Mouse (Mus musculus) kidney, adult 11 months (tissue): ENCODE measurements around the gene Mto1.

Experiments
- DNase-seq: peaks from one replicate; pipeline ENCODE4 v3.0.0; 2022

Mto1 gene

DNA sequence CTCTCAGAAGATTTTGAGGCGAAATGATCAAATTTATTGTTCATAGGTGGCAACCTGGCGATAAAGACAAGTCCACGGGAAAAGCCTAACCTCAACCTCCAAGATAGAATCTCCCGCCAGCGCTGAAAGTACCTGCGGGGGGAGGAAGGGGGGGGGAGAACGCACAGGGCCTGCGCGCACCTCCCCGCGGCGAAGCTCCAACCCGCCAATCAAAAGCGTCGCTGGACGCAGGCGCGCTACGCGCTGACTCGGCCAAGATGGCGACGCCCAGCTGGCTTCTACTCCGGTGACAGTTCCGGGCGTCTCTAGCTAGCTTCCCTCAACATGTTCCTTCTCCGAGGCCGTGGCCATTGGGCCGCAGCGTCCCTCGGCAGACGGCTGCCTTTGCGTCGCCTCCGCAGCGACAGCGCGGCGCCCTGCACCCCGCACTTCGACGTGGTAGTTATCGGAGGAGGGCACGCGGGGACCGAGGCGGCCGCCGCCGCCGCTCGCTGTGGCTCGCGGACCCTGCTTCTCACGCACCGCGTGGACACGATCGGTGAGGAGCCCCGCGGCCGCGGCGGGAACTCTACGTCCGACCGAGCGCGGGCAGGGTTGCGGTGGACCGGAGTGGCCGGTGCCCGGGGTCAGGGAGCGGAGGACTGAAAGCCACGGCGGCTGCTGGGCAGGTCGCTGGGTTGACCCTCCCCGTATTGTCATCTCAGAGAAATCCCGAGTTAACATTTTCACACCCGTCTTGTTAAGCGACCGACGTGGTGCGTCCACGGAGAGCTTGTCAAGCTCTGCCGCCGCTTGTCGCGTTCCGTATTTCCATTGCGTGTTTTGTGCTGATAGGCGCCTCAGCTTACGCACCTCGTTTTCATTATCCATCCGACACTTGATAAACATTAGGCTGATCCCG, at the start of gene Mto1, which contains the start of gene Gm17324:
Gene Mto1, plus strand, starts transcription at position 236 of the 901 bp plus-strand sequence.
Gene Gm17324, minus strand, starts transcription at position 814 of the 901 bp plus-strand sequence.
- peak; percentile 79 for DNase-seq

GRCm38 (mm10) chr9:78400570-78400969, 47.4 kb upstream of the Mto1 start:
- no peak for DNase-seq

GRCm38 (mm10) chr9:78401596-78401995, 46.4 kb upstream of the Mto1 start:
- no peak for DNase-seq

- no peak for DNase-seq
Observed at GRCm38 (mm10) chr9:78427362-78427781, 20.6 kb upstream of the Mto1 start.

GRCm38 (mm10) chr9:78428185-78428584, 19.8 kb upstream of the Mto1 start:
- no peak for DNase-seq

DNA sequence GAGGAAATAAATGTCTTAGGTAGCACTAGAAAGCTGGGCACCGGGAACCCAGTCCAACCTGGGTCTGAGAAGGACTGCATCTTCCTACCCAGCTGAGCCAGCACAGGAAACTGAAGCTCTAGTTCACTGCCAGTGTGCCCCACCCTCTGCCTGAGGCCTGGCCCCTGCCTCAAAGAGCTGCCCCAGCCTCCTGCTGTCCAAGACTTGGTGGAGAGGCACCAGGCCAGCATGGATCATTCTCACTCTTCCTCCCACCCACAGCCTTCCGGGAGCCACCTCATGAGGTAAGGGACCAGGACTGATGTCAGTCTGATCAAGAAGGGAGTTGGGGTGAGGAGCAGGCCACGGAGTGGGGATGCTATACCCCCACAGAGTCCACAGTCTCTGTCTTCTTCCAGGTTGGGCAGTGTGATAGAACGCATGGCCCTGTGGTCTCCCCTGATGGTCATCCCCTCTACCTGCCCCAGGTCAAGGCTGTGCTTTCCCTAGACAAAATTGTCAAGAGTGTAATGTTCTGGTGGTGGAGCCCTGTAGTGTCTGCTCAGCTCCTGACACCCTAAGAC, 19.1 kb upstream of the Mto1 start:
- DNase-seq = no peak

DNA sequence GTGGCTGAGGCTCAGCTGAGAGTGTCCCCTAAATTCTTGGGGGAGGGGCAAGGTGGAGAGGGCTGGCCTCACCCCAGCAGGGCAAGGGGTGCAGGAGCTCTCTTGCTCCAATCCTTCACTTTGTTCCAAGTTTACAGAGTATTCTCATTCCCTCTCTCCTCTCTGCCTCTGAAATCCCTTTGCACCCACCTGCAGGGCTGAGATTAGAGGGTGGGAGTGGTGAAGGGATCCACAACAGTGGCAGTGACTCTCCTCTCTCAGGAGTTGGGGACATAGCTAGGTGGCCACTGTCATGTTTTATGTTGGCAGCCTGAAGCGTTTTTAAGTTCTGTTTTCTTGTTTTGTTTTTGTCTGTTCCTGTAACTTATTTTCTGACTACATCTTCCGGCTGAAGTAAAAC, 18.5 kb upstream of the Mto1 start:
- DNase-seq = no peak

DNA sequence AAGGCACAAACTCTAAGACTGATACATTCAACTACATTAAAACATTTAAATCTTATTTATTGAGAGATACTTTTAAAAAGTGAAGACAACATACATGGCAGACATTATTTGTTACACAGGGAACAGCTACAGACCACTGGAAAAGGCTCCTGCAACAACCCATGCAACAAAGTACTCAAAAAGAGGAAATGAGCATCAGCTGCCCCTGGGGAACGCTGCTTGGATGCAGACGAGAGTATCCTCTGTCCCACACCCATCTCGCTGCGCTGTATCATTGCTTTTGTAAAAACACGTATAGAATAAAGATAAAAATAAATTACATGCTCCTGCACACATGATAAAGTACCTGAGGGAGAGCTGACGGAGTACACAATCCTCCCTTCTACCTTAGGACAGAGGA, 17.5 kb upstream of the Mto1 start:
- no peak for DNase-seq

GRCm38 (mm10) chr9:78432471-78432870, 15.5 kb upstream of the Mto1 start:
- no peak for DNase-seq

DNA sequence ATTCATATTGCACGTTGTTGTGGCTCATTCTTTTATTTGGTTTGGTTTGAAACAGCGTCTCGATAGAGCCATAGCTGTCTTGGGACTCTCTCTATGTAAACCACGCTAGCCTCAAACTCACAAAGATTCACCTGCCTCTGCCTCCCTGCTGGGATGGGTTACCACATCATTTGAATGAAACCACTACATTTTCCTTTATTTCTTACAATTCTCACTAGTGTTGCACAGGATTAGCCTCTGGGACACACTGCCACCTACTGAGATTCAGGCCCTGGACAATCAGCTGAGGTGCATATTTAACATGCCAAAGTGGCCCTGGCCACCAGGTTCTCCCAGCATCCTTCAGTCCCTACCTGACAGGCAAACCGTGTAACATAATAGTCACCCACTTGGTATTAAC, 8.6 kb upstream of the Mto1 start:
- DNase-seq = no peak

GRCm38 (mm10) chr9:78442237-78442578, 5.8 kb upstream of the Mto1 start:
- no peak for DNase-seq

- DNase-seq = peak; percentile 57
Observed at GRCm38 (mm10) chr9:78442579-78443392, 5.2 kb upstream of the Mto1 start, which contains the start of gene Cgas. Gene Cgas, minus strand, starts transcription at chr9:78443237.

- no peak for DNase-seq
Observed at GRCm38 (mm10) chr9:78447606-78447972, 419 bp upstream of the Mto1 start.

DNA sequence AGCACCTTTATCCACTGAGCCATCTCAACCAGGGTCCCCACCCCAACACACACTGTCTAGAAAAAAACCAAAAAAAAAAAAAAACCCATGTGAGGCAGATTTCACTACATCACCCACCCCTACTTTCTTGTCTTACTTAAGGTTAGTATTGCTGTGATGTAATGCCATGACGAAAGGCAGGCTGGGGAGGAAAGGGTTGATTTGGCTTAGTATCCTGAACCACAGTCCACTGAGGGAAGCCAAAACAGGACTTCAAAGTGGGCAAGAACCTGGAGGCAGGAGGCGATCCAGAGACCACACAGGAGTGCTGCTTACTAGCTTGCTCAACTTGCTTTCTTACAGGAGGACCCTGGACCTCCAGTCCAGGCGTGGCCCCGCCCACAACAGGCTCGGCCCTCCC, 2.4 kb downstream of the Mto1 start:
- no peak for DNase-seq

DNA sequence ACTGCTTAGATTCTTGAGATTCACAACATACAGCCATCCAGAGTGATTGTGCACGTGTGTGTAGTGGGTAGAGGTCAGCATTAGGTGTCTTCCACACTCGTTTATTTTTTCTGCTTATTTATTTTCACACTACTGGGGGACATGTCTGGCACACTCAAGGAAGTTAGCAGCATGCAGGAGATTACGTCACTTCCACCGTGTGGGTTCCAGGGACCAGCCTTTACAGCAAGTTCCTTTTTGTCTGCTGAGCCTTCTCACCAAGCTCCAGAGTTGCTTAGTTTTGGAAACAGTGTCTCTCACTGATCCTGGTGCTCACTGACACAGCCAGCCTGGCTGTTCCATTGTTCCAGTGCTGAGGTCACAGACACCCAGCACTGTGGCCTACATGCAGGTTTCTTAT, 3.4 kb downstream of the Mto1 start:
- no peak for DNase-seq

DNA sequence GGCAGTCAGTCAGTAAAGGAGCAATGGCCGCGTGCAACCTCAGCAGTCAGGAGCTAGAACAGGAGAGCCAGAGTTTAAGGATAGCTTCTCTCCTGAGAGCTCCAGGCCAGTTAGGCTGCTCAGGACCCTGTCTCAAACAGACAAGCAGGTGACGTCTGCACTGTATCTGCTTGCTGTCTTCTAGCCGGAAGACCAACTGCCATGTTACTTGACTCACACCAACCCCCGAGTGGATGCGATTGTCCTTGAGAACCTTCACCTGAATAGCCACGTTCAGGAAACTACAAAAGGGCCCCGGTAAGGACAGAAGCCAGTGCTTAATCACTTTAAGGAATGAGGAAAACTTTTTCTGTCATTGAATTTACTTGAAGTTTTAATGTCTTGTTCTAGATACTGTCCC, 9.0 kb downstream of the Mto1 start:
- DNase-seq = no peak

DNA sequence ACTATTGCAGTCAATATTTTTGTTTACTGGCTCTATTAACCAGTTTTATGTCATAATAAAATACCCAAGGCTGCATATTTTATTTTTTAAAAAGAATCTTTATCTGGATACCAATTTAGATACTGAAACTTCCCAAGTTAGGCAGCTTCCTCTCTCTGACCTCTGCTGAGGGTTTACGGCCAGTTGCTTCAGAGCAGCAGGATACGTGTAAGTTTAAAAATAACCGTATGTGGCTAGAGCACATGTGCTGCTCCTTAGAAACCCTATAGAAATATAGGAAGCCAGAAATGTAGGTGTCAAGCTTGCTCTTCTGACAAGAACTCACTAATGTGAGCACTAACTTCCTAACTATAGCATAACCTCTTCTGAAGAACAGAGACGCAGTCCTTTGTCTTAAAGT, 15.3 kb downstream of the Mto1 start:
- DNase-seq = no peak

- DNase-seq = no peak
Observed at GRCm38 (mm10) chr9:78465725-78466124, 17.7 kb downstream of the Mto1 start.

DNA sequence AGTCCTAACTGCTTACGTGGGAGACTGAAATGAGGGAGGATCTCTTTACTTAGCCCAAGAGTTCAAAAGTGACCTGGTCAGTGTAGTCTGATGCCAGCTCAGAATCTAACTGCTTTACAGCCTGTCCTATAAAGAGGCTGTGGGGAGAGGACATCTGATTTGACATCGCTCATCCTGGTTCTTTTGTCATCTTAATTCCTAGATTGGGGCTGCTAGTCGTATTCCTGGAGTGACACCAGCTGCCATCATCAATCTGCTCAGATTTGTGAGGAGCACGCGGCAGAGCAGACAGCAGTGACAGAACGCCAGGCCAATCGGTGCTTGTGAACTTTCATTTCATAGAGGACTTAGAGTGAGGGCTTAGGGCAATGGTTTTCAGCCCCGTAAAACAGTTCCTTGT, 25.6 kb downstream of the Mto1 start:
- DNase-seq = no peak

DNA sequence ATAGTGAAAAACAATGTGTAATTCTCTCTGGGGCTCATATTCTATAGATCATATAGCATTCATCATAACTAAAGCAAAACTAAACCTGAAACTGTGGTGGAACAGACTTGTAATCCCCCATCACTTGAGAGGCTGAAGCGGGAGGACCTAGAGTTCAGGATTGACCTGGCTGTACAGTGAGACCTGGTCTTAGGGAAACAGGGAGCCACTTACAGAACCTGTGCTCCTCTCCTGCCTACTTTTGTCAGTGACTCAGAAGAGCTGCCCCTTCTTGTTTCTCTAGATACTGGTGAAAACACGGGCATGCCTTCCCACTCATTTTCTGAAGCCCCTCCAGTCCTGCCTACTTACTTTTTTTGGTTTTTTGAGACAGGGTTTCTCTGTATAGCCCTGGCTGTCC, 26.3 kb downstream of the Mto1 start:
- DNase-seq = no peak

DNA sequence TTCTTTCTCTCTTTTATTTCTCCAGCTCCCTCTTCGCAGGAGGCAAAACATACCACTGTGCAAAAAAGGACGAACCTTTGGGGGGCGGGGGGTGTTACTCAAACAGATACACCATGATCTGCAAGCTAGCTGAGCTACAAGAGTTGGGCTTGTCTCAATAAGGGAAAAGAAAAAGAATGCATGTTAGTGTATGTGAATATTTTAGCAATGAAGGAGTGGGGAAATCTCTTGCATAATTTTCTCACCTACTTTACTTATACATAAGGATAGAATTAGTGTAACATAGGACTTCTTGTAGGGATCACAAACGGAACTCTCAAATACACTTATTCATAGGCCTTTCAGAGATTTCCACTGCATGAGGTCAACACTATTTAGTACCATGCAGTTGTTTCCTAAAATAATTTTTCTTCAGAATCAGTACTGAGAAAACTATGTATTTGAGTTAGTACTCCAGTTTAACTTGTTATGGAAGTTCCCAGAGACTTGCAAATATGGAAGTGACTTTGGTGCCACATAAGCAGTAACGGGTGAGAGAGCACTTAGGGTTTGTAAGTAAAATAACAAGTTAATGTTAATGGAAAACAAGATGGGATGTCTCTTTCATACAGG, 26.9 kb downstream of the Mto1 start:
- no peak for DNase-seq

GRCm38 (mm10) chr9:78475383-78475780, 27.4 kb downstream of the Mto1 start:
- no peak for DNase-seq

DNA sequence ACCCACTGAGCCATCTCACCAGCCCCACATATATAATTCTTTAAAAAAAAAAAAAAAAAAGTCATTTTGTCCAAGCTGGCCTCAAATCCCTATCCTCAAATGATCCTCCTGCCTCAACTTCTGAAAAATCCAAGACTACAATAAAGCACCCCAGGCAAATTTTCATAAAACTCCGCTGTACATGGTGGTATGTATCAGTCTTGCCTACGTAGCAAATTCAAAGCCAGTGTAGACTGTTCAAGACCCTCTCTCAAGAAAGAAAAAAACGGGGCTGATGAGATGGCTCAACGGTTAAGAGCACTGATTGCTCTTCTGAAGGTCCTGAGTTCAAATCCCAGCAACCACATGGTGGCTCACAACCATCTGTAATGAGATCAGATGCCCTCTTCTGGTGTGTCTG, 27.9 kb downstream of the Mto1 start:
- no peak for DNase-seq
